Mouse (Mus musculus) cerebral cortex, adult 2 months (tissue): ENCODE data around the gene Sf3b1.

Source experiments
- WGBS: fragments of 180-500 bp; shearing (Covaris S2); methylation state at CpG from one replicate; pipeline ENCODE4 v1.1.7; 2018; 5-methylcytosine and 5-hydroxymethylcytosine counted together

Gene Sf3b1

DNA sequence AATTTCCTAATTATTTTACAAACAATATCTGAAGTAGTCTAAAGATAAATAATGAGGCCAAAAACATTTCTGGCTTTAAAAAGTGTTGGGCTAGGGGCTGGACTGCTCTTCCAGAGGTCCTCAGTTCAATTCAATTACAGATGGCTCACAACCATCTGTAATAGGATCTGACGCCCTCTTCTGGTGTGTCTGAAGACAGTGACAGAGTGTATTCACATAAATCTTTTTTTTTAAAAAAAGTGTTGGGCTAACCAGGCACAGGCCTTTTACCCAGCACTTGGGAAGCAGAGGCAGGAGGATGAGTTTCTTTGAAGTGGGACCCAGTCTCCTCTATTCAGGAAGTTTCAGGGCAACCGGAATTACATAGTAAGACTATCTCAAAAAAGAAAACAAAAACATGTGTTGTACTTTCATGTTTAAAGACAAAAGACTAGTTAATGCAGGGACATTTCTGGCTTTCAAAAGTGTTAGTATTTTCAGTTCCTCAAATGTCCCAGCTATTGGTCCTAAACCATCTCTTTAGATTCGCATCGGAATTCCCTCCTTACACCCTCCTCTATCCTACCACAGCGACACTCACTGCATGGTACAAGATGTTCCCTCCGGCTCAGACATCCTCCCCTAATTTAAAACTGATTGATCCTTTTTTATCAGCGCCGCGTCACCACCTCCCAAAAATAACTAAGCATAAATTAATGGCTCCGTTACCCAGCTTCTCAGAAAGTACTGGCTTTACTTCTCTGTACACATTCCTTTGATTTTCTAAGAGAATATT lies 1.4 kb downstream of the Sf3b1 start:
- 6% methylated on average over 10 of the region's 10 CpGs for WGBS

DNA sequence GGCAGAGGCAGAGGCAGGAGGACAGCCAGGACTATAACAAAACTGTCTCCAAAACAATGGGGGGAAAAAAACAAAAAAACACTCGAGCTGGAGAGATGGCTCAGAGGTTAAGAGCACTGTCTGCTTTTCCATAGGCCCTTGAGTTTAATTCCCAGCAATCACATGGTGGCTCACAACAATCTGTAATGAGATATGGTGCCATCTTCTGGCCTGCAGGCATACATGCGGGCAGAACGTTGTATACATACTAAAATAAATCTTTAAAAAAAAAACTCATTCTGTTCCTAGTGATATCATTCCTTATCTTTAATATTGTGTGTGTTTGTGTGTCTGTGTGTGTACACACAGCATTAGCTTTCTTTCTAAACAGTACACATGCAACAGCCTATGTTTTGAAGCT lies 14.8 kb downstream of the Sf3b1 start:
- WGBS = 25% methylated on average over 3 of the region's 3 CpGs

DNA sequence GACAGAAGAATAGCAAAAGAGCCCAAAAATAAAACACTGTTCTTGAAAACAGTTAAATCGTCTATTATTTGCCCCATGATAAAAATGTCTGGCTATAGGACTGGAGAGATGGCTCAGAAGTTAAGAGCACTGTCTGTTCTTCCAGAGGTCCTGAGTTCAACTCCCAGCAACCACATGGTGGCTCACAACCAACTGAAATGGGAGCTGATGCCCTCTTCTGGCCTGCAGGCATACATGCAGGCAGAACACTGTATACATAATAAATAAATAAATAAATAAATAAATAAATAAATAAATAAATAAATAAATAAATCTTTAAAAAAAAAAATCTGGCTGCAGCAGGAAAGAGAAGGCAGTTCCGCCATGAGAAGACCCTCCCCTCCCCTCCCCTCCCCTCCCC lies 19.0 kb downstream of the Sf3b1 start:
- 79% methylated on average over 2 of the region's 2 CpGs for WGBS

DNA sequence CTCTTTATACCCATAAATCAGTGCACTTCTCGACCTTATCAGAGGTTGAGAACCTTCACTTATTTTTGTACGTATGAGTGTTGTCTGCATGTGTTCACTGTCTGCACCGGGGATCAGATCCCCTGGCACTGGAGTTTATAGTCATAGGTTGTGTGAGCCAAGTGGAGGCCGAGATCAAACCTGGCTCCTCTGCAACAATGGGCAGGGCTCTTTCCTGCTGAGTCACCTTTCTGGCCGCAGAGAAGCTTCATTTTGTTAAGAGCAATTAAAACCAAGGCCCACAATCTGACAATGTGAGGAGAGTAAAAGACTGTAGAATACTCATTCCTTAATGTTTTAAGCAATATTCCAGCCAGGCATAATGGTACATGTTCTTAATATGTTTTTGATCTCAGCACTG lies 33.7 kb downstream of the Sf3b1 start:
- 69% methylated on average over 5 of the region's 5 CpGs for WGBS

DNA sequence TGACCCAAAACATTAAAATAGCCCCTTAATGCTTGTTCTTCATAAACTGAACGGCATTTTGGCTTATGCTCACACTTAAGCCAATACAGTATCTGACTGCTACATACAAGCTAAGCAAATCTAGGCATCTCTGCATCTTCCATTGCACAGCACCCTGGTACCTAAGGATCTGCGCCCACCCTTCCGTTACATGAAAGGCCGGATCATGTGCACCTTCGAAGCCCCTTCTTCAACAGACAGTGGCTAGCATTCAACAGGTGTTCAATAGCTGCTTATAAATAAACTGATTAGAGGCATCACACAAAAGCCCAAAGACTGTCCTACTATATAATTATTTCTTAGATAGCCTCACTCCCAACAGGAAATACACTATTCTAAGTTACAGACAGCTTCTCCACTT lies 41.0 kb downstream of the Sf3b1 start:
- WGBS = 92% methylated on average over 5 of the region's 5 CpGs

GRCm38 (mm10) chr1:54985831-54986230 lies 41.5 kb downstream of the Sf3b1 start:
- 91% methylated on average over 3 of the region's 3 CpGs for WGBS

DNA sequence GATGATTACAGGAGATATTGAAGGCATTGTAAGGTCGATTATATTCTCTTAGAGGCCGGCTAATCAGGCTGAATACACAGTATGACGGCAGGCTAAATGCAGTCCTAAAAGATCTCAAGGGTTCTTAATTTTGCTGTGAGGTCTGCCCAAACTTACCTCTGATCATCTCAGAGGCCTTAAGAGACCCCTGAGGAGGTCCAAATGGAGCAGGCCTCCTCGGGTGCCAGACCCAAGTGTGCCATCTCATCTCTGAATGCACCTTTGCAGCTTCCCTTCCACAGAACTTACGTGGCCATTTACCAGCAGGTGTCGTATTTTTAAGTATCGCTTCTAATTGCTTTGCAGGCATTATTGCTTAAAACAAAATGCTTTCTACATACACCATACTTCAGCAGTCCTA lies 43.1 kb downstream of the Sf3b1 start:
- 87% methylated on average over 7 of the region's 7 CpGs for WGBS

- 49% methylated on average over 3 of the region's 3 CpGs for WGBS
These were observed 43.9 kb downstream of the Sf3b1 start for GRCm38 (mm10) chr1:54983339-54983738.

GRCm38 (mm10) chr1:54982636-54983035 lies 44.6 kb downstream of the Sf3b1 start:
- 87% methylated on average over 3 of the region's 3 CpGs for WGBS

DNA sequence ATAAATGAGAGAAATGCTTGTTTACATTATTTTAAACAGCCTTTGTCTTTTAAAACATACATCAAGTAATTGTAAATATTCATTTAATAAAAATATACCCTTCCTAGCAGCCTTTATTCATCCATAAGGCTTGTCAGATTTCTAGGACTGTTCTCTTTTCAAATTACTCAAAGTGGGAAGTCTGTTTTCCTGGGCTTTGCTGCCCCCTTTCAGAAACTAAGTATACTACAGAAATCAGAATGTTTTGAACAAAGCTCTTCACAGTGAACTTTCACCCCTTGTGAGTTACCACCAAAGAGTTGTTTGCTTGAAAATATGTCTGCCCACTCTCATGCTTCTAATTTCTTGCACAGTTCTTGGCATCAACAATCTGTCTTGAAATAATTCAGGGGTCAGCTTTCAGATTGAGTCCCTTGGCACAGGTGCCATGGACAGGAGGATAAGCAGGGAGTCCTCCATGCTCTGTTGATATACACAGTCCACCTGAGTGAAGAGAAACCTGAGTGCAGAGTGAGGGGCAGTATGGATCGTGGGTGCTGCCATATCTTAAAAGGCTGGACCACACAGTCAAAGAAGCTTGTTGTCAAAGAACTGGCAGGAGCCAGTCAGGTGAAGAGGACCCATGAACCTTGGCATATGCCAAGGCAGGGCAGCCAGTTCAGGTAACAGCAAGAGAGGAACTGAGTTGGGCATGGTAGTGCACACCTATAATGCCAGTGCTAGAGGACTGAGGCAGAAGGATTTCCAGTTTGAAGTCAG lies 47.9 kb downstream of the Sf3b1 start:
- 61% methylated on average over 1 of the region's 1 CpGs for WGBS

DNA sequence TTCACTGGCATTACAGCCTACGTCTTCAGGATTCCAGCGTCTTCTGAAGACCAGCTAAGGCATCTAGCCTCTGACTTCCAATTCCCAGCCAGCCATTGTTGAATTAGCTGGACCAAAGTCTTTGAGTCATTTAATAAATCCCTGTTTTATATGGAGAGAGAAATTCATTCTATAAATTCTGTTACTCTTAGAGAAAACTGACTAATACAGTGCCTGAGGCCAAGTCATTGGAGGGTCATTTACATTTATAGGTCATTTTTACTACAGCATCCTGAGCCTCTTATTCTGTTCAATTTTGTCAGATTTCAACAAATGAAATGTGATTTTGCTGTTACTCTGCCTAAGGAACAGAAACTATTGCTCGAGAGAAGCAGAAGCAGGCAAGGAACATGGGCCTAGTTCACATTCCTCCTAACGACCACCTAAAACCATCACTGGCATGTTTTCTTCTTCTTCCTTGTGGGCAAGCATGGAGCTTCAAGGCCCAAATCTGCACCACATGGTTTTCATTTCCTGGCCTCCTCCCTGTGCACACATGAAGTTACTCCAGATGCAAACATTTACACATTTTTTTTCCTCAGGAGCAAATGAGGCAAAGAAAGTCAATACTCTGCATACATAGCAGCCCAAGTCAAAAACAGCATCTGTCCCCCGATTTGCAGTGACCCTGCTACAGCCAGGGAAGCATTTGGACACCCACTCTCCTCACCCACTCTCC lies 55.4 kb downstream of the Sf3b1 start:
- WGBS = 85% methylated on average over 5 of the region's 5 CpGs

DNA sequence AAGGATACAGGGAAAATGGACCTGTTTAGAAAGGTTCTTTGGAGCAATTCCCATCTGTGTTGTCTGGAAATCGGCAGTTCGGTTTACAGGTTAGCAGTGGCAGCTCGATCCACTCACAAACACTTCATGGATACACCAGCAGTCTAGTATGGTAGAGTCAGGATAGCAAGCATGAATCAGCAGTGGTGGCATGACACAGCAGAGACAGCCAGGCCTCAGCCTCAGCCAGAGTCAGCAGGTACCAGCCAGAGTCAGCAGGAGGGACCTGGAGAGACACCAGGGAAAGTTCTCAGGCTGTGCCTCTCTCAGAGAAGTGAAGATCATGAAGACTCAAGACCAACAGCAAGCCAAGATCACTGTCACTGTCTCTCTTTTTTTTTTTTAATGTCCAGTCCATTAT lies 60.4 kb downstream of the Sf3b1 start:
- WGBS = 96% methylated on average over 3 of the region's 3 CpGs

DNA sequence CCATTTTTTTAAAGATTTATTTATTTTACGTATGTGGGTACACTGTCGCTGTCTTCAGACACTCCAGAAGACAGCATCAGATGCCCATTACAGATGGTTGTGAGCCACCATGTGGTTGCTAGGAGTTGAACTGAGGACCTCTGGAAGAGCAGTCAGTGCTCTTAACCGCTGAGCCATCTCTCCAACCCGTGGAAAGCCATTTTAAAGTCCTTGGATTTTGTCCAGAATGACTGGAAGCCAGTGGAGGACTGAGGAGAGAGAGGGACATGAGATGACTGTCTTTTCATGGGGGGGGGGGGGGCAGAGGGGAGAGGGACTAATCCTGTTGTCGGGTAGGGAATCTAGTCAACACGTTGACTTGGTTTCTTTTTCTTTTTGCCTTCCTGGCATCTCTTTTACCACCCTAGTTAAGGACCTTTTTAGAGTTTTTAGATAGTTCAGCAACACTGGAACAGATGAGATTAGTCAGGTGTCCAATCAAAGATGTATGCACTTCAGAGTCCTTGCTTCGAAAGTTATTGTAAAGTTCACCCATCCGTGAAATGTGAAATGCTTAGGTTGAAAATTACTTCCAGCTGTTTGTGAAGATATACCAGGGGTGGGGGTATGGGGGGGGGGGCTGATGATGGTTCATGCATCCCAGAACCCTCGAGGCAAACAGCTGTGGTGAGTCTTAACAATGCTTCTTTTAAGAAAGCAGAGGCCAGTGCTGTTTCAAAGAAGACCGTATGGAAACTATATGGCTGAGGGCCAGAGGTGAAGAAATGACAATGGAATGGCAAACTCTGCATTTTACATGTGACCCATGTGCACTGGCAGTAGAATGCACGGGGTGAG lies 61.9 kb downstream of the Sf3b1 start:
- 70% methylated on average over 11 of the region's 11 CpGs for WGBS

- WGBS = 92% methylated on average over 9 of the region's 9 CpGs
These were observed 65.6 kb downstream of the Sf3b1 start for GRCm38 (mm10) chr1:54961724-54962123.

DNA sequence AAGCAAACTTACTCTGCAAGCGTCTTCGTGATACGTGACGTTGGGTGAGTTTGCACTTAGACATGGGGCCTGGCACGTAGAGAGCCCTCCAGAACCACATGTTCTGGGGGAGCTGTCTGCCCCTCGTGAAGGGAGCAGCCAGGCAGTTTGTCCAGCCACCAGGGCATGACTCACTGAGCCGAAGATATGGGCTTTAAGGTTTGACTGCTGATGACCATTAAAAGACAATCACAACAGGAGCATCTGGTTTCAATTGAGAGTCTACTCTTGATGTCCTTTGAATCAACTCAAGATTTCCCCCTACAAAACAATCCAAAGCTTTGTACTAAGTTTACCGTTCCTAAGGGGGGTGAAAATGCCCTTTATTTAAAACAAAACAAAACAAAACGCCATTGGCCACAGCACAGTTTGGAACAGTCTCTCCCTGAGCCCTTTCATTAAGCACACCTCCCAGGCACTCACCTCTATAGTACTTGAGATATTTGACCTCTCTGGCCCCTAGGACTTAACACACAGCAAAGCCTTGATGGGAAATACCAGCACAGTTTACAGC lies 66.6 kb downstream of the Sf3b1 start:
- WGBS = 74% methylated on average over 9 of the region's 9 CpGs

DNA sequence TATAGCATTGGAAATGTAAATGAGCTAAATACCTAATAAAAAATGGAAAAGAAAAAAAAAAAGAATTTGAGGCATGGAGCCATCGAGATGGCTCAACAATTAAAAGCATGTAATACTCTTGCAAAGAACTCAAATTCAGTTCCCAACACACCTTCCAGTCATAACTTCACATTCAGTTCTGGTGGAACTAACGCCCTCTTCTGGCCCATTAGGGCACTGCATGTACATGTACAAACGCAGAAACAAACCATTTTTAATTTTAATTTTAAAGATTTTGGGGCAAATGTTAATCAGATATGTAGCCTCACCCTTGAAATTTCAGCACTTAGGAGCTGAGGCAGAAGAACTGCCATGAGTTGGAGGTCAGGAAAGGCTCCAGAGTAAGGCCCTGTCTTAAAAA lies 68.8 kb downstream of the Sf3b1 start:
- WGBS = 74% methylated on average over 3 of the region's 3 CpGs

- 93% methylated on average over 14 of the region's 14 CpGs for WGBS
These were observed 70.3 kb downstream of the Sf3b1 start for GRCm38 (mm10) chr1:54956995-54957394.

- WGBS = 83% methylated on average over 4 of the region's 4 CpGs
These were observed 72.4 kb downstream of the Sf3b1 start for GRCm38 (mm10) chr1:54954856-54955255.

- WGBS = 55% methylated on average over 3 of the region's 3 CpGs
These were observed 82.6 kb downstream of the Sf3b1 start for GRCm38 (mm10) chr1:54944648-54945047.

- 83% methylated on average over 3 of the region's 3 CpGs for WGBS
These were observed 91.8 kb downstream of the Sf3b1 start for GRCm38 (mm10) chr1:54935466-54935865.
